Mouse (Mus musculus): ENCODE data around the gene Slc39a2. TPM values are rescaled to one million over a fixed set of nuclear protein-coding genes. Genes with fewer than 3 reads are reported as not detected.

Slc39a2 gene
- polyA plus RNA-seq, 1 experiment from 2014 or later = 0.99 TPM

Other genes starting within 250 kb of the Slc39a2 start
- gene Gm17079, start 197.4 kb upstream of the Slc39a2 start, polyA plus RNA-seq (2014; fragmentation: Nextera tagmentation; extraction: Ambion mirVana) = not detected in 2 replicates
- not detected in 2 replicates for gene Gm5800, start 175.7 kb upstream of the Slc39a2 start, polyA plus RNA-seq (2014; fragmentation: Nextera tagmentation; extraction: Ambion mirVana)
- 1.8 and 1.9 TPM in 2 replicates for gene Ang4, start 119.3 kb upstream of the Slc39a2 start, polyA plus RNA-seq (2014; fragmentation: Nextera tagmentation; extraction: Ambion mirVana)
- gene AY358078, start 92.8 kb upstream of the Slc39a2 start, polyA plus RNA-seq (2014; fragmentation: Nextera tagmentation; extraction: Ambion mirVana) = not detected in 2 replicates
- gene Ear6, start 39.2 kb upstream of the Slc39a2 start, polyA plus RNA-seq (2014; fragmentation: Nextera tagmentation; extraction: Ambion mirVana) = not detected in 2 replicates
- gene Mettl17, start 8.0 kb upstream of the Slc39a2 start, polyA plus RNA-seq (2014; fragmentation: Nextera tagmentation; extraction: Ambion mirVana) = 54.9 and 67.0 TPM in 2 replicates
- gene Ndrg2, start 21.3 kb downstream of the Slc39a2 start, polyA plus RNA-seq (2014; fragmentation: Nextera tagmentation; extraction: Ambion mirVana) = 36.4 and 39.2 TPM in 2 replicates
- 0.31 TPM in 1 of 2 replicates, not detected in the other for gene Tppp2, start 25.5 kb downstream of the Slc39a2 start, polyA plus RNA-seq (2014; fragmentation: Nextera tagmentation; extraction: Ambion mirVana)
- gene Rnase13, start 29.9 kb downstream of the Slc39a2 start, polyA plus RNA-seq (2014; fragmentation: Nextera tagmentation; extraction: Ambion mirVana) = not detected in 2 replicates
- 80.8 and 86.3 TPM in 2 replicates for gene Arhgef40, start 91.8 kb downstream of the Slc39a2 start, polyA plus RNA-seq (2014; fragmentation: Nextera tagmentation; extraction: Ambion mirVana)
- 6.8 and 8.5 TPM in 2 replicates for gene Tmem253, start 122.8 kb downstream of the Slc39a2 start, polyA plus RNA-seq (2014; fragmentation: Nextera tagmentation; extraction: Ambion mirVana)
- gene Zfp219, start 127.8 kb downstream of the Slc39a2 start, polyA plus RNA-seq (2014; fragmentation: Nextera tagmentation; extraction: Ambion mirVana) = 31.9 and 34.0 TPM in 2 replicates
- not detected in 2 replicates for gene Olfr221, start 149.6 kb downstream of the Slc39a2 start, polyA plus RNA-seq (2014; fragmentation: Nextera tagmentation; extraction: Ambion mirVana)
- 530 and 607 TPM in 2 replicates for gene Hnrnpc, start 211.1 kb downstream of the Slc39a2 start, polyA plus RNA-seq (2014; fragmentation: Nextera tagmentation; extraction: Ambion mirVana)
- 76.9 and 83.0 TPM in 2 replicates for gene Rpgrip1, start 217.8 kb downstream of the Slc39a2 start, polyA plus RNA-seq (2014; fragmentation: Nextera tagmentation; extraction: Ambion mirVana)